Mouse (Mus musculus): ENCODE measurements around the gene Dach1. TPM values are rescaled to one million over a fixed set of nuclear protein-coding genes. Genes with fewer than 3 reads are reported as not detected.

The Dach1 gene
- polyA plus RNA-seq, 1 experiment from 2014 or later, result 8.6 TPM

- no peak overlapping the region for H3K4me2 ChIP-seq (replicated peaks; ENCODE audit: low read depth, low read length)
- H3K9me3 ChIP-seq (ENCODE audit: control insufficient read depth, low read depth, low read length), result no peaks in the 10 kb centered on the region
- WGBS, result 88% methylated on average over 2 of the region's 2 CpGs
- H3K4me3 ChIP-seq (ENCODE audit: low read depth, low read length), result no peak overlapping the region
- H3K27ac ChIP-seq (ENCODE audit: low read length), result no peak overlapping the region
- no peaks in the 10 kb centered on the region for H3K4me1 ChIP-seq (ENCODE audit: control insufficient read depth, insufficient read depth, low read length)
- H3K9ac ChIP-seq (replicated peaks; ENCODE audit: low read depth, low read length), result no peak overlapping the region
- ATAC-seq (ENCODE audit: insufficient number of reproducible peaks, insufficient read depth, low FRiP score, low read depth), result no peak
- H3K36me3 ChIP-seq (ENCODE audit: control insufficient read depth, insufficient read depth, low read length), result no peaks in the 10 kb centered on the region
- no peaks in the 10 kb centered on the region for H3K27me3 ChIP-seq (ENCODE audit: control insufficient read depth, insufficient read depth, low read length)
These were observed 227.2 kb downstream of the Dach1 start for GRCm38 (mm10) chr14:97942361-97942760.

GRCm38 (mm10) chr14:97896622-97897021, 272.9 kb downstream of the Dach1 start:
- 90% methylated on average over 3 of the region's 3 CpGs for WGBS

GRCm38 (mm10) chr14:97881976-97882375, 287.6 kb downstream of the Dach1 start:
- Histone ChIP-seq H3K4me3 (ENCODE audit: low read depth, low read length) (no peak overlapping the region), H3K4me2 (replicated peaks; ENCODE audit: low read depth, low read length) (no peak overlapping the region), H3K9me3 (ENCODE audit: control insufficient read depth, low read depth, low read length) (no peaks in the 10 kb centered on the region), H3K4me1 (ENCODE audit: control insufficient read depth, insufficient read depth, low read length) (no peaks in the 10 kb centered on the region), H3K27me3 (ENCODE audit: control insufficient read depth, insufficient read depth, low read length) (no peaks in the 10 kb centered on the region), H3K36me3 (ENCODE audit: control insufficient read depth, insufficient read depth, low read length) (no peaks in the 10 kb centered on the region), H3K27ac (ENCODE audit: low read length) (no peak overlapping the region), H3K9ac (replicated peaks; ENCODE audit: low read depth, low read length) (no peak overlapping the region)
- 49% methylated on average over 1 of the region's 1 CpGs for WGBS
- ATAC-seq (ENCODE audit: insufficient number of reproducible peaks, insufficient read depth, low FRiP score, low read depth), result no peak

More at GRCm38 (mm10) chr14:97896622-97897021, 272.9 kb downstream of the Dach1 start:
- Histone ChIP-seq H3K9ac (replicated peaks; ENCODE audit: low read depth, low read length) (no peak overlapping the region), H3K27me3 (ENCODE audit: control insufficient read depth, insufficient read depth, low read length) (no peaks in the 10 kb centered on the region), H3K4me2 (replicated peaks; ENCODE audit: low read depth, low read length) (no peak overlapping the region), H3K9me3 (ENCODE audit: control insufficient read depth, low read depth, low read length) (no peaks in the 10 kb centered on the region), H3K4me1 (ENCODE audit: control insufficient read depth, insufficient read depth, low read length) (no peaks in the 10 kb centered on the region), H3K27ac (ENCODE audit: low read length) (no peak overlapping the region), H3K36me3 (ENCODE audit: control insufficient read depth, insufficient read depth, low read length) (no peaks in the 10 kb centered on the region), H3K4me3 (ENCODE audit: low read depth, low read length) (no peak overlapping the region)
- ATAC-seq (ENCODE audit: insufficient number of reproducible peaks, insufficient read depth, low FRiP score, low read depth), result no peak

GRCm38 (mm10) chr14:97871001-97871400, 298.6 kb downstream of the Dach1 start:
- Histone ChIP-seq H3K27ac (ENCODE audit: low read length) (no peak overlapping the region), H3K4me2 (replicated peaks; ENCODE audit: low read depth, low read length) (no peak overlapping the region), H3K27me3 (ENCODE audit: control insufficient read depth, insufficient read depth, low read length) (no peaks in the 10 kb centered on the region), H3K9ac (replicated peaks; ENCODE audit: low read depth, low read length) (no peak overlapping the region), H3K4me1 (ENCODE audit: control insufficient read depth, insufficient read depth, low read length) (no peaks in the 10 kb centered on the region), H3K9me3 (ENCODE audit: control insufficient read depth, low read depth, low read length) (no peaks in the 10 kb centered on the region), H3K36me3 (ENCODE audit: control insufficient read depth, insufficient read depth, low read length) (no peaks in the 10 kb centered on the region), H3K4me3 (ENCODE audit: low read depth, low read length) (no peak overlapping the region)
- WGBS, result 66% methylated on average over 2 of the region's 2 CpGs
- no peak for ATAC-seq (ENCODE audit: insufficient number of reproducible peaks, insufficient read depth, low FRiP score, low read depth)

GRCm38 (mm10) chr14:97858384-97858783, 311.2 kb downstream of the Dach1 start:
- no peak overlapping the region for H3K4me2 ChIP-seq (replicated peaks; ENCODE audit: low read depth, low read length)
- no peaks in the 10 kb centered on the region for H3K27me3 ChIP-seq (ENCODE audit: control insufficient read depth, insufficient read depth, low read length)
- WGBS, result 76% methylated on average over 3 of the region's 3 CpGs
- no peak for ATAC-seq (ENCODE audit: insufficient number of reproducible peaks, insufficient read depth, low FRiP score, low read depth)
- H3K4me3 ChIP-seq (ENCODE audit: low read depth, low read length), result no peak overlapping the region
- no peaks in the 10 kb centered on the region for H3K4me1 ChIP-seq (ENCODE audit: control insufficient read depth, insufficient read depth, low read length)
- no peaks in the 10 kb centered on the region for H3K36me3 ChIP-seq (ENCODE audit: control insufficient read depth, insufficient read depth, low read length)
- no peak overlapping the region for H3K27ac ChIP-seq (ENCODE audit: low read length)
- no peaks in the 10 kb centered on the region for H3K9me3 ChIP-seq (ENCODE audit: control insufficient read depth, low read depth, low read length)
- H3K9ac ChIP-seq (replicated peaks; ENCODE audit: low read depth, low read length), result no peak overlapping the region

- Histone ChIP-seq H3K36me3 (ENCODE audit: control insufficient read depth, insufficient read depth, low read length) (no peaks in the 10 kb centered on the region), H3K9ac (replicated peaks; ENCODE audit: low read depth, low read length) (no peak overlapping the region), H3K27me3 (ENCODE audit: control insufficient read depth, insufficient read depth, low read length) (no peaks in the 10 kb centered on the region), H3K27ac (ENCODE audit: low read length) (no peak overlapping the region), H3K4me2 (replicated peaks; ENCODE audit: low read depth, low read length) (no peak overlapping the region), H3K9me3 (ENCODE audit: control insufficient read depth, low read depth, low read length) (no peaks in the 10 kb centered on the region), H3K4me1 (ENCODE audit: control insufficient read depth, insufficient read depth, low read length) (no peaks in the 10 kb centered on the region), H3K4me3 (ENCODE audit: low read depth, low read length) (no peak overlapping the region)
- 57% methylated on average over 2 of the region's 2 CpGs for WGBS
- no peak for ATAC-seq (ENCODE audit: insufficient number of reproducible peaks, insufficient read depth, low FRiP score, low read depth)
These were observed 312.3 kb downstream of the Dach1 start for GRCm38 (mm10) chr14:97857276-97857675.

GRCm38 (mm10) chr14:97855345-97855744, 314.2 kb downstream of the Dach1 start:
- Histone ChIP-seq H3K4me3 (ENCODE audit: low read depth, low read length) (no peak overlapping the region), H3K9me3 (ENCODE audit: control insufficient read depth, low read depth, low read length) (no peaks in the 10 kb centered on the region), H3K4me1 (ENCODE audit: control insufficient read depth, insufficient read depth, low read length) (no peaks in the 10 kb centered on the region), H3K36me3 (ENCODE audit: control insufficient read depth, insufficient read depth, low read length) (no peaks in the 10 kb centered on the region), H3K27me3 (ENCODE audit: control insufficient read depth, insufficient read depth, low read length) (no peaks in the 10 kb centered on the region), H3K4me2 (replicated peaks; ENCODE audit: low read depth, low read length) (no peak overlapping the region), H3K27ac (ENCODE audit: low read length) (no peak overlapping the region), H3K9ac (replicated peaks; ENCODE audit: low read depth, low read length) (no peak overlapping the region)
- no peak for ATAC-seq (ENCODE audit: insufficient number of reproducible peaks, insufficient read depth, low FRiP score, low read depth)
- 39% methylated on average over 1 of the region's 1 CpGs for WGBS

GRCm38 (mm10) chr14:97850486-97850885, 319.1 kb downstream of the Dach1 start:
- H3K4me1 ChIP-seq (ENCODE audit: control insufficient read depth, insufficient read depth, low read length), result no peaks in the 10 kb centered on the region
- 85% methylated on average over 4 of the region's 4 CpGs for WGBS
- no peak overlapping the region for H3K4me2 ChIP-seq (replicated peaks; ENCODE audit: low read depth, low read length)
- no peaks in the 10 kb centered on the region for H3K9me3 ChIP-seq (ENCODE audit: control insufficient read depth, low read depth, low read length)
- no peaks in the 10 kb centered on the region for H3K27me3 ChIP-seq (ENCODE audit: control insufficient read depth, insufficient read depth, low read length)
- no peaks in the 10 kb centered on the region for H3K36me3 ChIP-seq (ENCODE audit: control insufficient read depth, insufficient read depth, low read length)
- no peak overlapping the region for H3K4me3 ChIP-seq (ENCODE audit: low read depth, low read length)
- ATAC-seq (ENCODE audit: insufficient number of reproducible peaks, insufficient read depth, low FRiP score, low read depth), result no peak
- no peak overlapping the region for H3K27ac ChIP-seq (ENCODE audit: low read length)
- no peak overlapping the region for H3K9ac ChIP-seq (replicated peaks; ENCODE audit: low read depth, low read length)

- no peak overlapping the region for H3K9ac ChIP-seq (replicated peaks; ENCODE audit: low read depth, low read length)
- H3K36me3 ChIP-seq (ENCODE audit: control insufficient read depth, insufficient read depth, low read length), result no peaks in the 10 kb centered on the region
- H3K27ac ChIP-seq (ENCODE audit: low read length), result no peak overlapping the region
- no peaks in the 10 kb centered on the region for H3K27me3 ChIP-seq (ENCODE audit: control insufficient read depth, insufficient read depth, low read length)
- ATAC-seq (ENCODE audit: insufficient number of reproducible peaks, insufficient read depth, low FRiP score, low read depth), result no peak
- no peak overlapping the region for H3K4me2 ChIP-seq (replicated peaks; ENCODE audit: low read depth, low read length)
- H3K4me1 ChIP-seq (ENCODE audit: control insufficient read depth, insufficient read depth, low read length), result no peaks in the 10 kb centered on the region
- no peak overlapping the region for H3K4me3 ChIP-seq (ENCODE audit: low read depth, low read length)
- H3K9me3 ChIP-seq (ENCODE audit: control insufficient read depth, low read depth, low read length), result no peaks in the 10 kb centered on the region
- WGBS, result 80% methylated on average over 1 of the region's 1 CpGs
These were observed 321.9 kb downstream of the Dach1 start for GRCm38 (mm10) chr14:97847641-97848040.

Measured in stomach, embryonic 14.5 days (tissue).